Mouse (Mus musculus): ENCODE measurements around the gene Lce1a2. TPM values are rescaled to one million over a fixed set of nuclear protein-coding genes. Genes with fewer than 3 reads are reported as not detected.
"Not testable (repeated sequence)": the region's sequence is repeated elsewhere in the genome, so short reads cannot be mapped to it uniquely, and the experiment has no call there.

Lce1a2 gene
- polyA plus RNA-seq (2014; fragmentation: Nextera tagmentation; extraction: Ambion mirVana): not detected in 2 replicates

DNA sequence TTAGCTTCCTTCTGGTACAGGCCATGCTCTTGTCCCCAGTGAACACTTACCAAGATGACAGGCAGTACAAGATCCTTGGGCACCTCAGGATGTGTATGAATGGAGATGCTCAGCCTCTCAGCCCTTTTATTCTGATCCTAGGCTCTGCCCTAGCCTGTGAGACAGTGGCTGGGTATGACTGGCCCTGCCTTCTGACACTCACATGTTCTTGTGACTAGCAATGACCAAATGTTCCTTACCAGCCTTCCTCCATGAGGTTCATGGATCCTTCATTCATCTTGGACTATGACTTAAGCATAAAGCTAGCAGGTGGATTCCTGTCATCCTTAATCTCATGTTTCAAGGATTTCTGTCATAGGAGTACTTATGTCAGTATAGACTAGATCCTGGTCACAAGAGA lies at the start of gene Lce1a2:
TSS of gene Lce1a2 (minus strand) at position 101 of the 400 bp plus-strand sequence.
- Histone ChIP-seq H3K36me3 (ENCODE audit: control insufficient read depth, insufficient read depth, low read length) (no peaks in the 10 kb centered on the region), H3K4me1 (ENCODE audit: control insufficient read depth, insufficient read depth, low read length) (no peaks in the 10 kb centered on the region), H3K4me3 (ENCODE audit: low read depth, low read length) (no peak within 1 kb of the TSS), H3K4me2 (replicated peaks; ENCODE audit: low read depth, low read length) (no peak within 1 kb of the TSS), H3K9me3 (ENCODE audit: control insufficient read depth, low read depth, low read length) (no peaks in the 10 kb centered on the region), H3K27ac (ENCODE audit: low read length) (no peak within 1 kb of the TSS), H3K27me3 (ENCODE audit: control insufficient read depth, insufficient read depth, low read length) (no peaks in the 10 kb centered on the region), H3K9ac (replicated peaks; ENCODE audit: low read depth, low read length) (no peak within 1 kb of the TSS)
- no peak for ATAC-seq (ENCODE audit: insufficient number of reproducible peaks, insufficient read depth, low FRiP score, low read depth)

DNA sequence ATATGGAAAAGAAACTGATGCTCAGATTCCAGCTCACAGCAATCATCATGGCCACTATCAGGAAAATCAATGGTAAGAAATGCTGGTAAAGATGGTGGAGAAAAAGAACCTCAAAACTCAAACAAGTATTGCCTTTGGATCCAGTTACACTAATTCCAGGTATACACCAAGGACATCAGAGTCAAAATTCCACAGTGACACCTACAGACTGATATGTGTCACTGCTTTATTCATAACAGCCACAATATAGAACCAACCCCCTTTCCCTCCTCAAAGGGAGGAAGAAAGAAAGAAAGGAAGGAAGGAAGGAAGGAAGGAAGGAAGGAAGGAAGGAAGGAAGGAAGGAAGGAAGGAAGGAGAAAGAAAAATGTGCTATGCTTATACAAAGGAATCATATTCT lies 45.0 kb upstream of the Lce1a2 start:
- Histone ChIP-seq H3K36me3 (ENCODE audit: control insufficient read depth, insufficient read depth, low read length) (no peaks in the 10 kb centered on the region), H3K4me2 (replicated peaks; ENCODE audit: low read depth, low read length) (no peak overlapping the region), H3K4me1 (ENCODE audit: control insufficient read depth, insufficient read depth, low read length) (no peaks in the 10 kb centered on the region), H3K27me3 (ENCODE audit: control insufficient read depth, insufficient read depth, low read length) (no peaks in the 10 kb centered on the region), H3K9ac (replicated peaks; ENCODE audit: low read depth, low read length) (no peak overlapping the region), H3K9me3 (ENCODE audit: control insufficient read depth, low read depth, low read length) (no peaks in the 10 kb centered on the region), H3K4me3 (ENCODE audit: low read depth, low read length) (no peak overlapping the region), H3K27ac (ENCODE audit: low read length) (no peak overlapping the region)
- no peak for ATAC-seq (ENCODE audit: insufficient number of reproducible peaks, insufficient read depth, low FRiP score, low read depth)

DNA sequence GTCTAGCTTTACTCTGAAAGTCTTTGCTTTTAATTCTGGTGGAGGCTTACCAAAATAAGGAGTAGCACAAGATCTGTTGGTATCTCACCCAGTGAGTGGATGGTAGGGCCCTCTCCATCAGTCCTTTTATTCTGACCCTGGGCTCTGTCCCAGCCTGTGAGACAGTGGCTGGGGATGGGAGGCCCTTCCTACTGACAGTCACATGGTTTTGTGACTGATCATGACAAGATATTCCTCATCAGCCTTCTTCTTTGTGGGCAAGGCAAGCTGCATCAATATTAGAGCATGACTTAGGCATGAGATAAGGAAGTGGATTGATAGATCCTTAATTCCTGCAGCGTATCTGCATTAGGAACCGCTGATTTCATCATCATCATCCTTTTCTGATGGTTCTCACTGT lies 38.9 kb upstream of the Lce1a2 start, which contains the start of gene Lce1e:
TSS of gene Lce1e (minus strand) at position 101 of the 400 bp plus-strand sequence.
- Histone ChIP-seq H3K36me3 (ENCODE audit: control insufficient read depth, insufficient read depth, low read length) (no peaks in the 10 kb centered on the region), H3K9me3 (ENCODE audit: control insufficient read depth, low read depth, low read length) (no peaks in the 10 kb centered on the region), H3K4me3 (ENCODE audit: low read depth, low read length) (no peak within 1 kb of the TSS), H3K9ac (replicated peaks; ENCODE audit: low read depth, low read length) (no peak within 1 kb of the TSS), H3K4me2 (replicated peaks; ENCODE audit: low read depth, low read length) (no peak within 1 kb of the TSS), H3K27ac (ENCODE audit: low read length) (no peak within 1 kb of the TSS), H3K4me1 (ENCODE audit: control insufficient read depth, insufficient read depth, low read length) (no peaks in the 10 kb centered on the region), H3K27me3 (ENCODE audit: control insufficient read depth, insufficient read depth, low read length) (no peaks in the 10 kb centered on the region)
- no peak for ATAC-seq (ENCODE audit: insufficient number of reproducible peaks, insufficient read depth, low FRiP score, low read depth)
- 79% methylated on average over 2 of the region's 2 CpGs for WGBS

DNA sequence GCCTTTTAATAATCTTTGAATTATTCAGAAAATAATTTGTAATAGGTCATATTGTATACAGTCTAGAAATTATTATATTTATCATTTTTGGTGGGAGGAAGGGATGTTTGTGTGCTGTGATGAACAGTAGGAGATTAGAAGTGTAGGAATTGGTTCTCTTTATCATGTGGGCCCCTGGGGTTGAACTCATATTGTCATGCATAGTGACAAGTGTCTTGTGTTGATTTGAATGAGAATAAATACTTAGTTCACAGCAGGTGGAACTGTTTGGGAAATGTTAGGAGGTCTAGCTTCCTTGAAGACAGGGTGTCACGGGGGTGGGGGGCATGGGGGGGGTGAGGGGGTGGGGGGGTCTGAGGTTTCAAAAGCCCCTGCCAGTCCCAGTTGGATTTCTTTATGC lies 24.5 kb upstream of the Lce1a2 start:
- WGBS: 21% methylated on average over 1 of the region's 1 CpGs
- H3K9ac ChIP-seq (replicated peaks; ENCODE audit: low read depth, low read length): no peak overlapping the region
- no peak for ATAC-seq (ENCODE audit: insufficient number of reproducible peaks, insufficient read depth, low FRiP score, low read depth)
- no peak overlapping the region for H3K4me2 ChIP-seq (replicated peaks; ENCODE audit: low read depth, low read length)
- H3K4me3 ChIP-seq (ENCODE audit: low read depth, low read length): no peak overlapping the region
- no peaks in the 10 kb centered on the region for H3K36me3 ChIP-seq (ENCODE audit: control insufficient read depth, insufficient read depth, low read length)
- H3K27me3 ChIP-seq (ENCODE audit: control insufficient read depth, insufficient read depth, low read length): no peaks in the 10 kb centered on the region
- no peaks in the 10 kb centered on the region for H3K9me3 ChIP-seq (ENCODE audit: control insufficient read depth, low read depth, low read length)
- no peaks in the 10 kb centered on the region for H3K4me1 ChIP-seq (ENCODE audit: control insufficient read depth, insufficient read depth, low read length)
- no peak overlapping the region for H3K27ac ChIP-seq (ENCODE audit: low read length)

DNA sequence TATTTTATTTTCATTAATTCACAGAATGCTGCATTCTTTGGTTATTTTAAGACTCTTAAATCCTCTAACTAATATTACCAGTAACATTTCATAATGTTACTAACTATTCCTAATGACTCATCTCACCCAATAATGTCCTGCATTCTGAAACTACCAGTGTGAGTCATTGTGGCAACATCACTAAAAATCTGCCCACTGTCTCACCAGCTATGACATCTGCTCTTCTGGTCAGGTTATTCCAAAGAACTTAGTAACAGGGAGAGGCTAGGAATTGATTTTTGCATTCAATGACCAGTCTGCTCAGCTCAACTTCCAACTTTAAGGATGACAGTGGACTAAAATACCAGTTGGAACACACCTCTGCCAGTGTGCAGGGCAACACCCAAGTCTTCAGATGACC lies 21.6 kb upstream of the Lce1a2 start:
- Histone ChIP-seq H3K4me2 (replicated peaks; ENCODE audit: low read depth, low read length) (no peak overlapping the region), H3K36me3 (ENCODE audit: control insufficient read depth, insufficient read depth, low read length) (no peaks in the 10 kb centered on the region), H3K4me3 (ENCODE audit: low read depth, low read length) (no peak overlapping the region), H3K27ac (ENCODE audit: low read length) (no peak overlapping the region), H3K27me3 (ENCODE audit: control insufficient read depth, insufficient read depth, low read length) (no peaks in the 10 kb centered on the region), H3K9me3 (ENCODE audit: control insufficient read depth, low read depth, low read length) (no peaks in the 10 kb centered on the region), H3K4me1 (ENCODE audit: control insufficient read depth, insufficient read depth, low read length) (no peaks in the 10 kb centered on the region), H3K9ac (replicated peaks; ENCODE audit: low read depth, low read length) (no peak overlapping the region)
- ATAC-seq (ENCODE audit: insufficient number of reproducible peaks, insufficient read depth, low FRiP score, low read depth): no peak

DNA sequence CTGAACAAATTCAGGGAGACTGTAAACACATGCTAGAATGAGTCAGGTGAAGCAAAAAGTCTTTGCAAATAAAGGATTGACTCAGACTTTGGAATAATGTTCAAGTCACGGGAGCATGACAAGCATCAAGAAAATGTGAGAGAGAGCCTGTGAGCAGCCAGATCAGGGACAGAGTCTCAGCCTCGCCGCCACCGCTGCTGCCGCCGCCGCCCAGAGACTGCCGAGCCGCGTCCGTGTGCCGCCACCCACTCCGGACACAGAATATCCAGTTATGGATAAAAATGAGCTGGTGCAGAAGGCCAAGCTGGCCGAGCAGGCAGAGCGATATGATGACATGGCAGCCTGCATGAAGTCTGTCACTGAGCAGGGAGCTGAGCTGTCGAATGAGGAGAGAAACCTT lies 19.0 kb upstream of the Lce1a2 start:
- ATAC-seq (ENCODE audit: insufficient number of reproducible peaks, insufficient read depth, low FRiP score, low read depth); H3K36me3 ChIP-seq (ENCODE audit: control insufficient read depth, insufficient read depth, low read length); H3K27me3 ChIP-seq (ENCODE audit: control insufficient read depth, insufficient read depth, low read length); H3K4me1 ChIP-seq (ENCODE audit: control insufficient read depth, insufficient read depth, low read length); H3K4me2 ChIP-seq (replicated peaks; ENCODE audit: low read depth, low read length); H3K9me3 ChIP-seq (ENCODE audit: control insufficient read depth, low read depth, low read length); H3K4me3 ChIP-seq (ENCODE audit: low read depth, low read length); H3K9ac ChIP-seq (replicated peaks; ENCODE audit: low read depth, low read length); H3K27ac ChIP-seq (ENCODE audit: low read length): not testable (repeated sequence)
- 70% methylated on average over 16 of the region's 16 CpGs for WGBS

DNA sequence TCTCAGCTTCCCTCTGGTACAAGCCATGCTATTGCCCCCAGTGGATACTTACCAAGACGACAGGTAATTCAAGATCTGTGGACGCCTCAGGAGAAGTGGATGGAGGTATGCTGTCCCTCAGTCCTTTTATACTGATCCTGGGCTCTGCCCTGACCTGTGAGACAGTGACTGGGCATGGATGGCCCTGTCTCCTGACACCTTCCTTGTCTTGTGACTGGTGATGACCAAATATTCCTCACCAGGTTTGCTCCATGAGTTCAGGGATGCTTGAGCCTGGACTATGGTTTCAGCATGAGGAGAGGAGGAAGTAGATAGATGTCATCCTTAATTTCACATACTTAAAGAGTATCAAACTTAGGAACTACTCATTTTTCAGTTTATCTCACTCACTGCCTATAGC lies 17.0 kb upstream of the Lce1a2 start, which contains the start of gene Lce1d:
TSS of gene Lce1d (minus strand) at position 101 of the 400 bp plus-strand sequence.
- H3K9me3 ChIP-seq (ENCODE audit: control insufficient read depth, low read depth, low read length): no peaks in the 10 kb centered on the region
- no peaks in the 10 kb centered on the region for H3K4me1 ChIP-seq (ENCODE audit: control insufficient read depth, insufficient read depth, low read length)
- no peak within 1 kb of the TSS for H3K4me3 ChIP-seq (ENCODE audit: low read depth, low read length)
- ATAC-seq (ENCODE audit: insufficient number of reproducible peaks, insufficient read depth, low FRiP score, low read depth): no peak
- no peaks in the 10 kb centered on the region for H3K27me3 ChIP-seq (ENCODE audit: control insufficient read depth, insufficient read depth, low read length)
- H3K4me2 ChIP-seq (replicated peaks; ENCODE audit: low read depth, low read length): no peak within 1 kb of the TSS
- H3K36me3 ChIP-seq (ENCODE audit: control insufficient read depth, insufficient read depth, low read length): no peaks in the 10 kb centered on the region
- WGBS: 57% methylated on average over 2 of the region's 2 CpGs
- H3K27ac ChIP-seq (ENCODE audit: low read length): no peak within 1 kb of the TSS
- H3K9ac ChIP-seq (replicated peaks; ENCODE audit: low read depth, low read length): no peak within 1 kb of the TSS

DNA sequence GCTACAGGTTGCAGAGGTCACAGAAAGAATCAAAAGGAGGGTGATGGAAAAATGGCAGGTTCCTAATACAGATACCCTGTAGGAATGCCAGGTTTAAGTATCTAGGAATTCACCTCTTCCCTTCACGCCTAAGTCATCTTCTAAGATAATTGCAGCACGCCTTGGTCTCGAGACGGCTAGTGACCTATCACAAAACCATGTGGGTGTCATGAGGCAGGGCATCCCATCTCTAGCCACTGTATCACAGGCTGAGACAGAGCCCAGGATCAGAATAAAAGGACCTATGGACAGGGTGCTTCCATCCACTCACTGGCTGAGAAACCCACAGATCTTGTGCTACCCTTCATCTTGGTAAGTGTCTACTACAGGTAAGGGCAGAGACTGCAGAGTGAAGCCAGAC lies 8.8 kb upstream of the Lce1a2 start, which contains the start of gene Lce1c:
TSS of gene Lce1c (plus strand) at position 301 of the 400 bp plus-strand sequence.
- H3K36me3 ChIP-seq (ENCODE audit: control insufficient read depth, insufficient read depth, low read length): no peaks in the 10 kb centered on the region
- H3K4me1 ChIP-seq (ENCODE audit: control insufficient read depth, insufficient read depth, low read length): no peaks in the 10 kb centered on the region
- ATAC-seq (ENCODE audit: insufficient number of reproducible peaks, insufficient read depth, low FRiP score, low read depth): no peak
- no peak within 1 kb of the TSS for H3K4me2 ChIP-seq (replicated peaks; ENCODE audit: low read depth, low read length)
- no peaks in the 10 kb centered on the region for H3K9me3 ChIP-seq (ENCODE audit: control insufficient read depth, low read depth, low read length)
- no peak within 1 kb of the TSS for H3K27ac ChIP-seq (ENCODE audit: low read length)
- WGBS: 84% methylated on average over 4 of the region's 4 CpGs
- H3K4me3 ChIP-seq (ENCODE audit: low read depth, low read length): no peak within 1 kb of the TSS
- no peaks in the 10 kb centered on the region for H3K27me3 ChIP-seq (ENCODE audit: control insufficient read depth, insufficient read depth, low read length)
- no peak within 1 kb of the TSS for H3K9ac ChIP-seq (replicated peaks; ENCODE audit: low read depth, low read length)

DNA sequence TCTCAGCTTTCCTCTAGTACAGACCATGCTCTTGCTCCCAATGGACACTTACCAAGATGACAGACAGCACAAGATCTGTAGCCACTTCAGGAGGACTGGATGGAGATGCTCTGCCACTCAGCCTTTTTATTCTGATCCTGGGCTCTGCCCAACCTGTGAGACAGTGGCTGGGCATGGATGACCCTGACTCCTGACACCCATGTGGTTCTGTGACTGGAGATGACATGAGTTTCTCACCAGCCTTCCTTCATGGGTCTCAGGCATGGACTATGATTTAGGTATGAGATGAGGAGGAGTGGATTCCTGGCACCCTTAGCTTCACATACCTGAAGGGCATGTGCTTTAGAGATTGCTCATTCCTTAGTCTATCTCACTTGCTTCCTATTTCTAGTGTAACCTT lies 13.3 kb downstream of the Lce1a2 start, which contains the start of gene Lce1b:
TSS of gene Lce1b (minus strand) at position 101 of the 400 bp plus-strand sequence.
- no peak within 1 kb of the TSS for H3K27ac ChIP-seq (ENCODE audit: low read length)
- H3K36me3 ChIP-seq (ENCODE audit: control insufficient read depth, insufficient read depth, low read length): no peaks in the 10 kb centered on the region
- no peak within 1 kb of the TSS for H3K9ac ChIP-seq (replicated peaks; ENCODE audit: low read depth, low read length)
- no peak for ATAC-seq (ENCODE audit: insufficient number of reproducible peaks, insufficient read depth, low FRiP score, low read depth)
- H3K4me3 ChIP-seq (ENCODE audit: low read depth, low read length): no peak within 1 kb of the TSS
- H3K27me3 ChIP-seq (ENCODE audit: control insufficient read depth, insufficient read depth, low read length): no peaks in the 10 kb centered on the region
- H3K4me2 ChIP-seq (replicated peaks; ENCODE audit: low read depth, low read length): no peak within 1 kb of the TSS
- no peaks in the 10 kb centered on the region for H3K4me1 ChIP-seq (ENCODE audit: control insufficient read depth, insufficient read depth, low read length)
- H3K9me3 ChIP-seq (ENCODE audit: control insufficient read depth, low read depth, low read length): no peaks in the 10 kb centered on the region

Data from stomach, embryonic 14.5 days (tissue).